Mouse (Mus musculus) gastrocnemius, postnatal 25 days (tissue): Measurements from ENCODE around the gene Erlin1. TPM values are rescaled to one million over a fixed set of nuclear protein-coding genes. Genes with fewer than 3 reads are reported as not detected.

ENCODE experiments used
- DNase-seq: peaks from one replicate; pipeline ENCODE4 v3.0.0; 2022
- total RNA-seq, 2 experiments: library from RNA; stranded (reverse); gene quantifications; 1 replicate in 1 of 2; 2 replicates in 1 of 2; pipeline ENCODE4 v1.2.3; 2021

Gene Erlin1
- total RNA-seq, 2 experiments from 2014 or later, result 3.4 to 4.8 TPM

DNA sequence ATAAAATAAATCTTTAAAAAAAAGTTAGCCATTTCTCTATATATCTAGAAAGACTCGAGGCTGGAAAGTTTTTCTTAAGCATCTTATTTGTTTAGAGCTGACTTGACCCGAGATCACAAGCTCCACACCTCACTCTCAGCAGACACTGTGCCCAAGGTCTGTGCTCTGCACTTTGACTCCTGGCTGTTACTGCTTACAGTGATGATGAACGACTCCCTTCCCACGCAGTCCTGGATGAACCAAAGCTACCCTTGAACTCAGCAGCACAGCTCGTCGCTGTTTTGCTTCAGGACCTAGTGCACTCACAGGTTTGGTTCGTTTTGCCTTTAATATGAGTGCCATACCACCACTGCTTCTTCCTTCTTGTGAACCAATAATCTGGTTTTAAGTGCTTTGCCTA is 5.8 kb downstream of the Erlin1 start:
- DNase-seq, result no peak

DNA sequence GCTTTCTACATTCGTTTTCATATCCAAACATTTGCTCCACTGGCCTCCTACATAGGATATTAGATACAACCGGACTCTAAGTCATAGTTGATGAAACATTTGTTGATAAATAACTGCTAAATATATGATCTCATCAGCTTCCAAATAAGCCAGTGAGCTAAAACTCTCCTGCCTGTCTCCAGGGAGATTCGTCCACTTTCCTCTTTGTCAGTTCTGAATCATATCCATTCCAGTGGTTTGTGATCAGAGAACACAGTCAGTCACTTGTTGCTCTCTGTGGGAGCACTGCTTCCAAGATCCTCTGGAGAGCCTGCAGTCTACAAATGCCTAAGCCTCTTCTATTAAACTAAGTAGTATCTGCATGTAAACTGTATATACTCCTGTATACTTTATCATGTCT is 9.4 kb downstream of the Erlin1 start:
- DNase-seq, result no peak

DNA sequence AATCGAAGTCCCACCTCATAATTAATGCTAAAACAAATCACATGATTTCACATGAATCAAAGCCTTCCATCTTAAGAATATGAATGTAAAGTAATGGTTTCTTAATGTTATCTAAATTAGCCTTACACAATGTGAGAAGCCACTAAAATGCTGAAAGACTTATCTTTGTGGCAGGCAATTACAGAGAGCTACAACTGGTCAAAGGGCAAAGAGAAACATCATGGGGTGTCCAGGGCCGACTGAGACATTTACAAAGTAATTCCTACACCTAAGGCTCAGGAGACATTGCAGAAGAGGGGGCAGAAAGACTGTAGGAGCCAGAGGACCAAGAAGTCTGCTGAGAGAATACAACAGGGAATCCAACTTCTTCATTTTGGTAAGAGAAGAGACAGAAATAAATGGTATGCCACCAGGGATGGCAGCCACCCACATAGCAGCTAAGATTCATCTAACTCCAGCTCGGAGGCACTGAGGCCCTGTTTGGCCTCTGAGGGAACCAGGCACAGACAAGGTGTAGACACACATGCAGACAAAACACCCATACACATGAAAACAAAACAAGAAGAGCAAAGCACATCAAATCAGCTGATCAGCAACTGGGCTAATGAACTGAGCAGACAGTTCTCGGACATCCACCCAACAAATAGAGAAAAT is 14.3 kb downstream of the Erlin1 start:
- DNase-seq, result no peak

DNA sequence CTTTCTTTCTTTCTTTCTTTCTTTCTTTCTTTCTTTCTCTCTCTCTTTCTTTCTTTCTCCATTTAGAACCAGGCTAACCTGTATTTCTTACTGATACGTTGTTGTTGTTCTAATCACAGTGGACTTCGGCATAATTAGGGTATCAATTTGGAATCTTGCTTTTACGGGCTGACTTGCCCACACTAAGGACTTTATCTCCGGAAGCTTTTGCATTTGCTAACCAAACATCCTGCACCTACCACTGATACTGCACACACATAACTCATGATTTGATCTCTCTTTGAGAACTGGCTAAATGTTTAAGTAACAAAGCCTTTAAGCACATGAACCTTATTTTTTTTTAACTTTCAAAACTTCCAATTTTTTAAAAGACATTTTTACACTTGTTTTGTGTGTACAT is 19.2 kb downstream of the Erlin1 start:
- no peak for DNase-seq

DNA sequence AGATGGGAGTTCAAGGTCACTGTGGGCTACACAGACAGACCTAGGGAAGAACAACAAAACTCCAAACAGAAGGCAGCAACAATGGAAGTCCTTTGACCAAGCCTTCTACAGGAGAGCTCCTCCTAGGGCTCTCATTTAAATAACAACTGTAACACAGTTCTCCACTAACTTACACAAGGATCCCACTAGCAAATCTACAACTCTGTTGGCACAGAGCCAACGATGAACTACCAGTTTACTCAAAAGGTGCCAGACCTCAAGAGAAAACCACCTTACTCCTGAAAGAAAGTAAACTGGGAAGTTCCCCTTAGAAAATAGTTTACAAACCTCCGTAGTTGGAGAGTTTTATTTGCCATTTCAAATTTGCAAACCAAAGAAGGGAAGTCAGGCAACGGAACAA is 20.3 kb downstream of the Erlin1 start:
- no peak for DNase-seq

DNA sequence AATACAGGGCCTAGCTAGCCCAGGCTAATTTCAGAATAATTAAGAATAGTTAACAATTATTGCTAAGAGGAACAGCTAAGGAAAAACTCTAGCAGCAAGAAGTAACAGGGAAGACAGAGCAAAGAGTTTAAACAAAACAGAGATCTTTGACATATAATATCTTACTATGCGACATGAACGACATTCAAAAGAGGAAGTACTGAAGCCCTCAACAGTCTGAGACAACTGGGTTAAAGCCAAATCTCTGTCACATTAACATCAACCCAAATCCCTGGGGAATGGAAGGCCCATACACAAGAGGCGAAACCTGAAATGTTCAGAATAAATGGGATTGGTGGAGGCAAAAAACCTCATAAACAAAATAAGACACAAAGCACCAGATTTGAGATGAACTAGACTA is 23.7 kb downstream of the Erlin1 start:
- DNase-seq, result no peak

DNA sequence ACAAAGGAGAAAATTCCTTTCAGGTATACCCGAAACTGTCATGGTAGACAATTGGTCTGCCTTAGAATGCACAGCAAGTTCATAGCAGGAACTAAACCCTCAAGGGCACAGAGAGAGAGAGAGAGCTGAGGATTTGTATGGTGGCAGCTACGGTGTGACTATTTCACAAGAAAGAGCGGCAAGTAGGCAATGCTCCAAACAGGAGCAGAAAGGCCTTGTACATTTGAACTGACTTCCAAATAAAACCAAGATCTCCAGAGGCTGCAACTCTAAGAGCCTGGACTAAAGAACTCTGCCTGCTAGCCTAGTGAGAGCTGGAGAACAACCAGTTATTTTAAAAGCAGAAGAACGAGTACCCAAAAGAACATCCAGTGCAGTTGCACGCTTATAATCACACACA is 27.5 kb downstream of the Erlin1 start:
- DNase-seq, result no peak

DNA sequence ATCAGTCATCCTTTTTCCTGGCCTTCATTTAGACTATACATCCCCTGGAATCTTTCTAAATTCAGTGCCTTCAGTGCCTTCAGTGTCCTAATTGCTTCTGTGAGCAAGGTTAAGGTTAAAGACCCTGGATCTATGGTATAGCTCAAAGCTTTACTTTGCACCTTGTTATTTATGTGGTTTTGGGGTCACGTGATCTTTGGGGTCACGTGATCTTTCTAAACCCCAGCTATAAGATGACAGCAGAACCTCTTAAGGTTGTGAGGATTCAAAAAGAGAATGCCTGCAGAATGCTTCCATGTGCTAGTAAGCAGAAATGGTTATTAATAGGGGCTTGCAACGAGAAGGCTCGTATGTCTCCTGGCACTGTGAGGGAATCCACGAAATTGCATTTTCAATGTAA is 36.2 kb downstream of the Erlin1 start:
- DNase-seq, result no peak

DNA sequence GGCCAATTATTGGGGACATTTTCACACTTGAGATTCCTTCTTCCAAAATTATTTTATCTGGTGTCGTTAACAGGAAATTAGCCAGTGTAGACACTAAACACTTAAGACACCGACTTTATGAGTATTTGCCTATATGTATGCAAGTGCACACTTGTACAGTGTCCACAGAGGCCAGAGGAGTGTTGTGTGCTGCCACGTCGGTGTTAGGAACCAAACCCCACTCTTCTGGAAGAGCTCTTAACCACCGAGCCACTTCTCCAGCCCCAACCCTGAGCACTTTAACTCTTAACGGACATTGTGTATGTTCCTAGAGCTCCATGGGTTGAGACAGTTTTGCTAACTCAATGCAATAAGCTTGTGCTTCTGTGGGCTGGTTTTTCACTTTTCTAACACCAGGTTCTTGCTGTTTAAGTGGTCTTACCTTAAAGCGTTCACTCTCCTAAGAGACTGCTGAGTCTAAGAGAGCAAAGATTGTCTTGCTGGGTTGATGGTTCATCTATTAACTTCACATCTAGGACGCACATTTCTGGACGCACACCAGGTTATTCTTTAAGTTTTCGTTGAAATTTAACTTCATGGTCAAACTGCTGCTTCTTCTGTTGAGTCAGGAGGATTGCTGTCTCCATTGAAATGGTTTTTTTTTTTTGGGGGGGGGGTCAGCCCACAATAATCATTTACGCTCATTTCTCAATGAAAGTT is 37.4 kb downstream of the Erlin1 start:
- no peak for DNase-seq

DNA sequence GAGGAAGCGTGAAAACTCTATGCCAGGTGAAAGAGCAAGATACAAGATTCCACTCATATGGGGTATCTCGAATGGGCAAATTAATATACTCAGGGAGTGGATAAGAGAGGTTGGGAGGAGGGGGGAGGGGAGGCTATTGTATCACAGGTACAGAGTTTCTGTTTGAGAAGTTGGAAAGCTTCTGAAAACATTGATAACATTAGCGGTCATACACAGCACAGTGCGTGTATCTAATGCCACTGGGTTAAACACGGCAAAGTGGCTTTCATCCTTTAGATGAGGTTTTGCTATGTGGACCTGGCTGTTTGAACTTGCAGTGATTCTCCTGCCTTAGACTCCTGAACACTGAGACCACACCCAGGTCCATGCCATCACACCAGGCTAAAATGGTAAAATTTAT is 39.6 kb downstream of the Erlin1 start:
- no peak for DNase-seq

DNA sequence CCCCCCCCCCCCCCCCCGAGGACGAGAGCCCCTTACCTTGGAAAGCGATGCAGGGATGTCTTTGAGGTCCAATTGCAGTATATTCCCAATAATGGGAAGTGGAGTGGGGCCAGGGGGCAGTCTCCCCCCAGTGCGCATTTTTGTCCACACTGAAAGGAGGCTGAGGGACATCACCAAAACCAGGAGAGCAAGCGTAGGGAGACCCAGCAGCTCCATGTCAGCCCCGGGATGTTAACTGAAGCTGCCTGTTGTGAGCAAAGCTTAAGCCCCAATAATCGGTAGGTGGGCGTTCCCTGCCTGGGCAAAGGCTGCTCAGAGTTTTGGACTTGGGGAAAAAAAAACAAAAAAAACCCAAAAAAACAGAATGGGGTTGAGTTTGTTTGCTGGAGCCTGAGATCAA is 40.6 kb downstream of the Erlin1 start, which contains the start of gene Cyp2c23:
Cyp2c23 (minus strand) TSS at position 237 of the 400 bp plus-strand sequence.
- DNase-seq, result no peak

DNA sequence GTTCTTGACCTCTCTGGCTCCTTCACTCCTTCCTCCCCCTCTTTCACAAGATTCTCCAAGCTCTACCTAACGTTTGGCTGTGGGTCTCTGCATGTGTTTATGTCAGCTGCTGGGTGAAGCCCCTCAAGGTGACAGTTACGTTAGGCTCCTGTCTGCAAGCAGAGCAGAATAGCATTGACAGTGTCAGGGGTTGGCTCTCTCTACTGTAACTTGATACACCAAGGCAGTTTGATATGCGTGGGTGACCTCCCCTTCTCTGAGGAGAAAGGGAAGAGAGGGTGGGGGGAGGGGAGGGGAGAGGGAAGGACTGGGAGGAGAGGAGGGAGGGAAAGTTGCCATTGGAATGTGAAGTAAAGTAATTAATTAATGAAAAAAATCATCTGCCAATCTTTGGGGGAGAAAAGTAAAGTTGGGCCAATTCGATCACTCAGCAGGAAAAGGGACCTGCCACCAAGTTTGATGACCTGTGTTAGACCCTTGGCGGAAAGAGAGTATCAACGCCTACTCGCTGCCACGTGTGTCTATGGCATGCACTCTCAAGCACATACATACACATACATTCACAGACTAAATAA is 42.5 kb downstream of the Erlin1 start:
- no peak for DNase-seq

DNA sequence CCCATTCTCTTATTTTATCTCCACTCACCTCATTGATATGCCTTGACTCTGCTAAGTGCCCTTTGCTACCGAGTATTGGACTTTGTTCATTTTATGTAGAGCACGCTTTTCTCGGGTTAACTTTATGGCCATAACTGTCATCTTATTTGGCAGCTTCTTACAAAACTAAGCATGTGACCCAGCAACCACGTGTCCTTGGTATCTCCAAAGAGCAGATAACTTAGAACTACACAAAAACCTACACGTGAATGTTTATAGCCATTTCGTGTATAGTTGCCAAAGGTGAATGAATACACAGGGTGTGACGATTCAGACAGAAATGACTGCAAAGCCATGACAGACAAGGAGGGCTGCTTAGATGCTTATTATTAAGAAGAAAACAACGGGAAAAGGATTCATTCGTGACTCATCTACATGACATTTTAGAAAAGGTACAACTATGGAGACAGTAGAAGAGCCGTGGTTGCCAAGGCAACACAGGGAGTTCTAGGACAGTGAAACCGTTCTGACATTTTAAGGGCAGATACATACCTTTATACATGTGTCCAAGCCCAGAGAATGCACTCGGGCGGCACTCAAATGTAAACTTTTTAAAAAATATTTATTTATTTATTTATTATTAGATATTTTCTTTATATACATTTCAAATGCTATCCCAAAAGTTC is 44.5 kb downstream of the Erlin1 start:
- no peak for DNase-seq

DNA sequence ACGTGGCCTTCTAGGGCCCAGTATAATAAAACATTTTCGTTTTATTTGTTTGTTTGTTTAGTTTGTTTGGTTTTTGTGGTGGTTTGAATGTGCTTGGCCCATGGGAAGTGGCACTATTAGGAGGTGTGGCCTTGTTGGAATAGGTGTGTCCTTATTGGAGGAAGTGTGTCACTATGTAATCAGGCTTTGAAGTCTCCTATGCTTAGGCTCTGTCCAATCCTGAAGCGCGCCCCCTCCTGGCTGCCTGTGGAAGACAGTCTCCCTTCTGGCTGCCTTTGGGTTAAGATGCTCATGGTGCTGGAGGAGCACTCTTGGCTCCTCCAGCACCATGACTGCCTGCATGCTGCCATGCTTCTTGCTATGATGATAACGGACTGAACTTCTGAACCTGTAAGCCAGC is 46.5 kb downstream of the Erlin1 start:
- DNase-seq, result no peak

DNA sequence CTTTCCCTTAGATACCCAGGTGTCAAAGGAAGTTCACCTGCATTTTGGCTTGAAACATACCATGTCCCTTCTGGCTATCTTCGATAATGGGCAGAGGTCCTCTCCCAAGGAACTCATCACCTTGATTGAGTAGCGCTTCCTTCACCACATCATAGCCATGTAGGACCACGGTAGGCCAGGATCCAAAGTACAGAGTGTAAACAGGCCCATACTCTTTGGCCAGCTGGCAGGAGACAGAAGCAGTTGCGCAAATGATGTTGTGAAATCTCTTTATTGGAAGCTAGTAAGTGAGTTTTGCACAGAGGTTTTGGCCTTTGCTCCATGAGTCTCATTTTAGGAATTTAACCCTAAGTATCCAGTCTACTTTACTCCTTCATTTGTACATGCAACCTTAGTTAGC is 48.1 kb downstream of the Erlin1 start:
- peak; percentile 69 for DNase-seq

DNA sequence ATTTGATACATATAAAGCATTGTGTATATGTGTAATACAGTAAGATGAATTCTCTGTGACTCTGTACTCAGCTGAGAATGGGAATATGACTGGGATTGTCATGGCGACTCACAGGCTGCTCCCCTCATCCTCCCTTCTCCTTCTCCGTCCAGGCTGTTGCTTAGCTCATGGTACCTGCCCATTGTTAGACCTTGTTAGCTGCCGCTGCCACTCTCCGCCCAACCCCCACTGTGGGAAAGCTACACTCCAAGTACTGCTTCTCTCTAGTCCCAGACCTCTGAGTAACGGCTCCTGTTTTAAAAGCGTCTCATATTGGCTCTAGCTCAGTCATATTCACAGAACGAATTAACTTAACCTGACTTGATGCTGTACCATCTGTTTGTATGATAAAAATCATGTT is 49.8 kb downstream of the Erlin1 start:
- DNase-seq, result no peak

DNA sequence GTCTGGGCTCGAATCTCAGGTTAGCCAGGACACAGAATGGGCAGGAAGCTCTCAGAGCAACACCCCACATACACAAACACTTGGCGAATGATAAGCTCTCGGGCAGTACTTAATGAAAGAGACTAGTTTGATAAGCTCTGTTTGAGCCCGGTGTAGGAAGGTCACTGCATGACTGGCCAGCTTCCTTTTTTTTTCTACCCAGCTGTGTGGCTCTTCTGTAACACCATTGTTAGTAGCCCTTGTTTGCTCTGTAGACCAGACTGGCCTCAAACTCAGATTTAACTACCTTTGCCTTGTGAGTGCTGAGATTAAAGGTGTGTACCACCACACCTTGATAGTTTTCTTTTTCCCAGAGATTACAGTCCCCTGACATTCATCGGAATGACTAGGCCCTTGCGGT is 55.7 kb downstream of the Erlin1 start:
- DNase-seq, result no peak

DNA sequence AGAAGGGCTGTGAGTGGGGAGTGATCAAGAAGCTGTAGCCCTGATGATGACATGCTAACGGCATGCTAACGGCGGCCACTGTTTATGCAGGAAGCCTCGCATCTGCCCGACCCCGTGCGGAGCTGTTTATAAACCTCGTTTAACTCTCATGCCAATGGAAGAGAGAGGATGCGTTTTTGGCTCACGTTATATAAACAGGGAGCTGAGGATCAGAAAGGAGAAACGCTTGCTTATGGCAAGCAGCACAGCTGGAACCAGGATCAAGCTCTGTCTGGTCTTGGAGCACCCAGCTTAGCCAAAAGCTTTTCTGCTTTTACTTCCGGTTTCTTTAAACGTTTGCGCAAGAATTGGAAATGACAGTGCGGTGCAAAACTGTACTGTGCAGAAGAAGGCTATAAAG is 60.8 kb downstream of the Erlin1 start:
- DNase-seq, result no peak

DNA sequence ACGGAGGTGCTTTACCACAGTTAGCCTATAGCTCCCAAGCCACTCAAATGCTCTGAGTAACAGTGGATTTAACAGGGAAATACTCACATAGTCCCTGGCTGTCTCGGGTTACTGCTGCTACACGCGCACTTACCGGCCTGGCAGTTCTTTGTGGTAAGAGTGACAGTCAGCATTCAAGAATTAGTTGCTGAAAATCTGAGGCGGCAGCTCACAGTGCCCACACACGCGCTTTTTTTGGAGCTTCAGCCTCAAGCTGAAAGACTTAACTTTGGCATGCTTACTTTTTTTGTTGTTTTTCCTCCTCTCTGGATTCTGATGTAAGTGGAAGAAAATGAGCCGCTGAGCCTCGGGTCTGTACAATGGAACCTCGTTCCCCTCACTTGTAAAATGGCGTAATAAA is 62.4 kb downstream of the Erlin1 start:
- no peak for DNase-seq

DNA sequence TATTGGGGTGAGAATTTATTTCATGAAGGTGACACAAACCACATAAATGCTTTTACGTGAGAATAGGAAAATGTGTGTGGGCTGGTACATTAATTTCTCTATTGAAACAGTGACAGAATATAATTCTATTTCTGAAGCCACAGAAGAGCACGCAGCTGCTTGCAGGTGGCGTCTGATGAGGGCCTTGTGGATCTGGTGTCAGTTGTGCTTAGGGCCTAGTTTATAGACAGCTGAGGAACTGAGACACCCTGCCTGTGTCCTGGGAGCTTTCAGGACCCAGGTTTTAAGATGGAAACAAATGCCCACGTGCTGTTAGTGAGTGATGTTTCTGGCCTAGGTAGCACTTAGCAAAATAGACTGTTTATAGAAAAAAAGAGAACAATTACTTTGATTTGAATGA is 64.6 kb downstream of the Erlin1 start:
- DNase-seq, result no peak

DNA sequence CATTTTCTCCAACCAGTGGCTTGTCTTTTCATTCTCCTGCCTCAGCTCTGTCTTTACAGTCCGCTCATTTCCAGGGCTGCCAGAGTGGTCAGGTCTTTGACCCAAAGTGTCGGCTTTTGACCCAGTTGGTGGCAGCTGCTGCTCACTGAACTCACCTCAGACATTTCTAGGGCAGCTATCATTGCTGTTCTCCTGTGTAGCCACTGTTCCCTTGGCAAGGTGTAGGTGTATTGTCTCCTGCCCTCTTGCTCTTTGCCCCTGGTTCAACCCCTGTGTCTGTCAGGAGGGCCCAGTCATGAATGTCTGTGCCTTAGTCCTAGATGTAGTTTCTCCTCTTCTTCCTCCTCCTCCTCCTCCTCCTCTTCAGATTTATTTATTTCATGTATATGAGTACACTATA is 65.3 kb downstream of the Erlin1 start:
- DNase-seq, result no peak

DNA sequence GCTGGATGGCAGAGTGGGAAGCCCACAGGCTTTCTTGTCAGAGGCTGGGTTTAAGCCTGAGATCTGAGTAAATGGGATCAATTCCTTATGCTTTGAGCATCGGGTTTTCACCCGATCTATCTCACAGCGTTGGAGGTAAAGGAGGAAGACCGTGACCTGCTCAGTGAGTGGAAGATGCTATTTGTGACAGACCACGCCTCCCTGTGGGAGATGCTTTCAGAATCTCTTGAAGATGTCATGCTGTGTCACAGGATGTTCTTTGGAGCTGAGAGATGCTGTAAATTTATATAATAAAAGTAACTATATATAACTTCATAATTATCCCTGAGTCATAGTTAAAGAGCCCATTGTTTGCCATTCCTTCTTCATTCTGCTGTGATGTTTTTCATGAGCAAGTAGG is 68.9 kb downstream of the Erlin1 start:
- no peak for DNase-seq

DNA sequence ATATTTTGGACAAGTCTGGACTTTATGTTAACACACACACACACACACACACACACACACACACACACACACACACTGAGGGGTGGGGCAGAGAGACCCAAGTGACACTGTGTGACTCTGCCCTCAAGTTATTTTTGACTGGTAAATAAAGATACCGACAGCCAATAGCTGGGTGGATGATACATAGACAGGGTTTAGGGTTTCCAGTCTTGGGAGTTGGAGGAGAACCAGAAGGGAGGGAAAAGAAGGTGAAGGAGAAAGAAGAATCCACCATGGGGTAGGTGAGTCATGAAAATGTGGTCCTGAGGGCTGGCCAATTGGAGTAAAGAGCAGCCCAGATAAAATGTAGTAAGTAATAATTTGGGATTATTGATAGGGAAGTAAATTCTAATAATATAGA is 69.5 kb downstream of the Erlin1 start:
- DNase-seq, result no peak
